Mouse (Mus musculus): ENCODE data around the gene Gm21988. TPM values are rescaled to one million over a fixed set of nuclear protein-coding genes. Genes with fewer than 3 reads are reported as not detected.
A peak's percentile ranks its signal among the peaks of the same experiment; 100 is the strongest.

The Gm21988 gene
- polyA plus RNA-seq, 1 experiment from 2014 or later: 11.9 TPM

GRCm38 (mm10) chr11:70189319-70190134, 50.1 kb downstream of the Gm21988 start:
- ATAC-seq: no peak
- 88% methylated on average over 28 of the region's 28 CpGs for WGBS
- H3K9me3 ChIP-seq (replicated peaks; ENCODE audit: control insufficient read depth, low read length): no peaks in the 10 kb centered on the region
- no peak for DNase-seq (ENCODE audit: low spot score)
- no peak overlapping the region for H3K9ac ChIP-seq (ENCODE audit: low read length)
- H3K27ac ChIP-seq (ENCODE audit: low read depth, low read length): no peak overlapping the region
- no peak overlapping the region for H3K4me3 ChIP-seq (ENCODE audit: low read depth, low read length)
- H3K36me3 ChIP-seq (ENCODE audit: control insufficient read depth, insufficient read depth, low read length): no peaks in the 10 kb centered on the region
- no peaks in the 10 kb centered on the region for H3K27me3 ChIP-seq (replicated peaks; ENCODE audit: control insufficient read depth, insufficient read depth, low read length)
- H3K4me2 ChIP-seq (ENCODE audit: low read length): no peak overlapping the region
- no peaks in the 10 kb centered on the region for H3K4me1 ChIP-seq (ENCODE audit: control insufficient read depth, insufficient read depth, low read length)

MicroRNAs within 50 kb of the gene (microRNA counts, 519-probe panel; counts per million panel counts)
- 3,318 counts per million, percentile 29 among the panel's probes with 10 or more counts for microRNA mmu-miR-195
- 2,567 counts per million, percentile 15 among the panel's probes with 10 or more counts for microRNA mmu-miR-497

Small RNA genes lying within 50 kb of the gene (microRNA-seq; reads per million reads assigned to microRNA genes)
- gene Mir195a (912 reads per million, percentile 80 among the genes with 10 or more reads in this experiment), gene Mir497 (not detected), gene Mir497b (not detected)

Other genes starting within 250 kb of the Gm21988 start
- 701 and 779 TPM in 2 replicates for gene Gabarap, start 248.7 kb downstream of the Gm21988 start, polyA plus RNA-seq (2014; fragmentation: Nextera tagmentation; extraction: Ambion mirVana)
- gene Phf23, start 244.1 kb downstream of the Gm21988 start, polyA plus RNA-seq (2014; fragmentation: Nextera tagmentation; extraction: Ambion mirVana): 49.4 and 49.6 TPM in 2 replicates
- 19.7 and 25.7 TPM in 2 replicates for gene Dvl2, start 239.2 kb downstream of the Gm21988 start, polyA plus RNA-seq (2014; fragmentation: Nextera tagmentation; extraction: Ambion mirVana)
- 53.3 and 58.4 TPM in 2 replicates for gene Acadvl, start 224.4 kb downstream of the Gm21988 start, polyA plus RNA-seq (2014; fragmentation: Nextera tagmentation; extraction: Ambion mirVana)
- gene Dlg4, start 222.9 kb downstream of the Gm21988 start, polyA plus RNA-seq (2014; fragmentation: Nextera tagmentation; extraction: Ambion mirVana): 19.3 and 21.0 TPM in 2 replicates
- gene Asgr1, start 185.7 kb downstream of the Gm21988 start, polyA plus RNA-seq (2014; fragmentation: Nextera tagmentation; extraction: Ambion mirVana): 2.0 and 2.1 TPM in 2 replicates
- not detected in 2 replicates for gene Asgr2, start 147.2 kb downstream of the Gm21988 start, polyA plus RNA-seq (2014; fragmentation: Nextera tagmentation; extraction: Ambion mirVana)
- 0.72 and 1.1 TPM in 2 replicates for gene Mgl2, start 109.5 kb downstream of the Gm21988 start, polyA plus RNA-seq (2014; fragmentation: Nextera tagmentation; extraction: Ambion mirVana)
- 0.63 and 0.97 TPM in 2 replicates for gene Clec10a, start 83.6 kb downstream of the Gm21988 start, polyA plus RNA-seq (2014; fragmentation: Nextera tagmentation; extraction: Ambion mirVana)
- 0.98 and 1.1 TPM in 2 replicates for gene Slc16a11, start 27.1 kb downstream of the Gm21988 start, polyA plus RNA-seq (2014; fragmentation: Nextera tagmentation; extraction: Ambion mirVana)
- 9.2 and 12.9 TPM in 2 replicates for gene Slc16a13, start 18.8 kb downstream of the Gm21988 start, polyA plus RNA-seq (2014; fragmentation: Nextera tagmentation; extraction: Ambion mirVana)
- 4.5 and 6.3 TPM in 2 replicates for gene Bcl6b, start 10.0 kb downstream of the Gm21988 start, polyA plus RNA-seq (2014; fragmentation: Nextera tagmentation; extraction: Ambion mirVana)
- gene 0610010K14Rik, start 1.9 kb downstream of the Gm21988 start, polyA plus RNA-seq (2014; fragmentation: Nextera tagmentation; extraction: Ambion mirVana): 202 and 245 TPM in 2 replicates
- gene Rnasek, start within 50 bp of the Gm21988 start, polyA plus RNA-seq (2014; fragmentation: Nextera tagmentation; extraction: Ambion mirVana): 235 and 238 TPM in 2 replicates
- gene Alox12, start 15.5 kb upstream of the Gm21988 start, polyA plus RNA-seq (2014; fragmentation: Nextera tagmentation; extraction: Ambion mirVana): 0.36 and 1.1 TPM in 2 replicates
- gene Alox12e, start 82.8 kb upstream of the Gm21988 start, polyA plus RNA-seq (2014; fragmentation: Nextera tagmentation; extraction: Ambion mirVana): not detected in 2 replicates
- gene Alox15, start 112.2 kb upstream of the Gm21988 start, polyA plus RNA-seq (2014; fragmentation: Nextera tagmentation; extraction: Ambion mirVana): not detected in 2 replicates
- 21.4 and 32.5 TPM in 2 replicates for gene Pelp1, start 170.2 kb upstream of the Gm21988 start, polyA plus RNA-seq (2014; fragmentation: Nextera tagmentation; extraction: Ambion mirVana)
- 47.4 and 49.2 TPM in 2 replicates for gene Arrb2, start 192.8 kb upstream of the Gm21988 start, polyA plus RNA-seq (2014; fragmentation: Nextera tagmentation; extraction: Ambion mirVana)
- gene Med11, start 212.1 kb upstream of the Gm21988 start, polyA plus RNA-seq (2014; fragmentation: Nextera tagmentation; extraction: Ambion mirVana): 49.2 and 54.3 TPM in 2 replicates
- gene Zmynd15, start 219.6 kb upstream of the Gm21988 start, polyA plus RNA-seq (2014; fragmentation: Nextera tagmentation; extraction: Ambion mirVana): 0.19 and 0.42 TPM in 2 replicates
- 1.5 and 1.9 TPM in 2 replicates for gene Cxcl16, start 220.2 kb upstream of the Gm21988 start, polyA plus RNA-seq (2014; fragmentation: Nextera tagmentation; extraction: Ambion mirVana)

Measured in forebrain, embryonic 14.5 days (tissue).